Mouse (Mus musculus) brown adipose tissue, adult 24 weeks (tissue): ENCODE measurements around the gene Fars2. TPM values are rescaled to one million over a fixed set of nuclear protein-coding genes. Genes with fewer than 3 reads are reported as not detected.

ENCODE experiments used
- H3K27ac ChIP-seq: fragments of 200-500 bp; replicated peaks from 2 replicates; pipeline ENCODE4 v1.5.1; 2012; ENCODE audit warnings: low read depth, mild to moderate bottlenecking, low read length
- H3K4me1 ChIP-seq: fragments of 200-500 bp; 2 replicates; pipeline ENCODE4 v1.6.1; 2012; ENCODE audit warnings: low read length, mixed read lengths; ENCODE audit not compliant: control insufficient read depth, insufficient read depth, insufficient read length
- H3K4me3 ChIP-seq: fragments of 200-500 bp; 2 replicates; pipeline ENCODE4 v1.5.1; 2012; ENCODE audit warnings: low read depth, mild to moderate bottlenecking, low read length, moderate library complexity; ENCODE audit not compliant: insufficient read depth
- polyA plus RNA-seq: library from polyadenylated mRNA; stranded (reverse); fragments of >200 nt; gene quantifications from 2 replicates; pipeline ENCODE4 v1.2.4, GENCODE M21; 2012; ENCODE audit not compliant: missing spikeins, insufficient read depth, insufficient read length

The Fars2 gene
- polyA plus RNA-seq, 1 experiment: 91.4 TPM

DNA sequence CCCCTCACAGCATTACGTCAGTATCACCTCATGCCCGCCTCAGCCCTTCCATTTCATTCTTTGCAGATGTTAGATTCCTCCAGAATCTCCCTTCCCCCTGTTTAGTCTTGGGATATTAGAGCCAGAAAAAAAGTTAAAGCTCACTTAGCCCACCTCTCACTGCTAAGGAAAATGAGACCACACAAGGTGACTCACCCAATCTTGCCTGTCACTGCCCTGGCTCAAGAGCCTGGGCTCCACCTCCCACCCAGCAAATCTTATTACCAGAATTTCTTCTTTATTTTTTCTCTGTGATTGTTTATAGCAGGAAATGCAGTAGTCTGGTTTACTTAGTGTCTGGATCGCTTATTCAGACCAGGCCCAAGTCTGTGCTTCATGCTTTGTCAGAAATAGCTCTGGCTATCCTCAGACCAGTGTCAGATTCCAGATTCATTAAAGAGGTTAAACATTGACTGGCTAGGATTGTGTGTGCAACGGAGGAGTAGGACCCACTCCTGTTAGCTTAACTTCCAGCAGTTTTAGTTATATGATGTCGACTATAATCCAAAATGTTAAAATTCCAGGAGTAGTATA lies 412.3 kb downstream of the Fars2 start:
- Histone ChIP-seq H3K4me3 (no peak overlapping the region), H3K27ac (no peak overlapping the region)

DNA sequence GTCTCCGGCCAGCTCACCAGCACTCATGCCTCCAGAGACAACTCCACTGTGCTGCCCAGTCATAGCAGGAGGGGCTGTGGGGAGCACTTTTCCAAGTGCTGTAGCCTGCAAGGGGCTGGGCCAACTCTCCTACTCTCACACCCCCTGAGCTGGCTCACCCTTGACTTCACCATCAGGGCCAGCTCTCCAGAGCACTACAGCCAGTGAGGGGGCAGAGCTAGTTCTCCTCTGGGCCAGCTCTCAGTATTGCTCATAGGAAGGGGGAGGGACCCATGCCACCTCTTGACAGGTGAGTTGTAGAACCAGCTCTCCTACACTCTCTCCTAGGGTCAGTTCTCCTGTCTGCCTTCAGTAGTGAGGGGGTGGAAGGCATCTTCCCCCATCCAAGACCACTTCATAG lies 413.6 kb downstream of the Fars2 start:
- no peak overlapping the region for H3K27ac ChIP-seq
- H3K4me1 ChIP-seq: peaks cover 6% of the 10 kb centered on the region
- no peak overlapping the region for H3K4me3 ChIP-seq

More for the DNA sequence above, 412.3 kb downstream of the Fars2 start:
- peaks cover 6% of the 10 kb centered on the region for H3K4me1 ChIP-seq

DNA sequence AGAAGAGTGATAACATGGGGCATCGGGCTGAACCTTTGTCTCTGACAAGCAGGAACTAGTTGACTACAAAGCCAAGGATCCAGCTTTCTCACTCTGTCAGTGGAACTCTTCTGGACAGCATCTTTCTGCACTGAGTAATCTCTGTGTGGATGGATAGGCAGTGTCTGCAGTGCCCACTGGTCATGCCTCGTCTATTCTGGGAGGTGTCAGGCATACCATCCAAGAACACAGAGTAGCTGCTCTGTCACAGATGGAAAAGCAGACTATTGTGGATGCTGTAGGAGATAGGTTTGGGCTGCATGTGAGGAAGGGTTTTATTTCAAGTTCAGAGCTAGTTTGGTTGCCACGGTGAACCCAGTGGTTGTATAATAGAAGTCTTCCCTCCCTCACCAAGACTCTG lies 414.7 kb downstream of the Fars2 start:
- Histone ChIP-seq H3K27ac (no peak overlapping the region), H3K4me1 (peaks cover 6% of the 10 kb centered on the region), H3K4me3 (no peak overlapping the region)

DNA sequence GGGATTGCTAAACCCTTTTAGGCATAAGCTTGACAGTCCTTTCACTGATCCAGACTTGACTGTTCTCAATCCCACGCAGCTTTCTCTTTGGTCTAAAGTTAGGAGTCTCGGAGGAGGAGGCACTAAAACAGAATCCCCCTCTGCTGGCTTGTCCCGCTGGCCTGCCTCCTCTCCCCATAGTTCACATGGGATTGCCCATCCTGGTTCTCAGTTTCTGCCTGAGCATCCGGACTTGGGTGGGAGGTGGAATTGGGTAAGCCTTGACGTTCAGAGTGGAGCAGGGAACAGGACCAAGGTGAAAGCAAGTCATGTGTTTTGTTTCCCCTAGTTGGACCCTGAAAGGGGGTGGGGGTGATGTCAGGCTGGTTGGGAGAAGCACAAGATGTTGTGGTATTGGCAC lies 415.9 kb downstream of the Fars2 start:
- peaks cover 6% of the 10 kb centered on the region for H3K4me1 ChIP-seq
- H3K4me3 ChIP-seq: no peak overlapping the region
- H3K27ac ChIP-seq: no peak overlapping the region

DNA sequence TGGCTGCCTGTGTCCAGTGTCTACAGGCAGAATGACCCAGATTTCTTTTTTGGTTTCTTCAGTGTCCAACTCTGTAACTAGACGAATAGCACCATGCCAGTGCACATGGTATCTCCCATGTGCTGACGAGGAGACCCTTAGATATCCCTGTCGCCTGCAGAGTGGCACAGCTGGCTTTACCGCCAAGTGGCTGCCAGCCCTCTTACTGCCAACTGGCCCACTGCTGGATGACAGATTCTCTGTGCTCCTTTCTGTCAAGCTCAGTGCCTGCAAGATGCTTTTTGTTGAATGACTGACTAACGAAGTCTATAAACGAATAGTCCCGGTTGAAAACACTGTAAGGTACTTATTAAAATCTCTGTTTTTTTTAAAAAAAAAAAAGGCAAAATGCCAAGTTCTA lies 416.3 kb downstream of the Fars2 start:
- H3K4me3 ChIP-seq: no peak overlapping the region
- peaks cover 3% of the 10 kb centered on the region; the same call in 1 of the 2 replicates for H3K4me1 ChIP-seq
- H3K27ac ChIP-seq: no peak overlapping the region

DNA sequence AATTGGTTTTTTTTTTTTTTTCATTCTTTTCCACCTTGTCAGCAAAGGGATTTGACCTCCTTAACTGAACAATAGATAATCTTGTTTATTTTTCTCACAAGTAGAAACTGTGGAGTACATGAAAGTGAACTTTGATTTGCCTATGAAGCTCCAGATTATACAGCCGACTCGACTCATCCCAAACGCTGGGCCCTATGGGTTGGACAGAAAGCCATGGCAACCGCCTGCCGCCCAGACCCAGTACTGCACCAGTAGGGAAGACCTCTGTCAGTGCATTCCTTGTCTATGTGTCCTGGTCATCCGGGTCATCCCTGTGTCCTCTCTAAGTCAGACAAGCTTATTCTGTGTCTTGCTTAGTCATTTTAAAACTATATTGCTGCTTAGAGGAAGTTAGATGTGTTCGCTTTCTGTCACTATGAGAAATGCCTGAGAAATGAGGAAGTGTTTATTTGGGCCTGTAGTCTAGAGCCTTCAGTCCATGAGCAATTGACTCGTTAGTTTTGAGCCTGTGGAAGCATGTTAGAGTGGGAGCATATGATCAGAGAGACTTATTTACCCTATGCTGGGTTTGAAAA lies 416.8 kb downstream of the Fars2 start:
- peaks cover 3% of the 10 kb centered on the region; the same call in 1 of the 2 replicates for H3K4me1 ChIP-seq
- no peak overlapping the region for H3K4me3 ChIP-seq
- no peak overlapping the region for H3K27ac ChIP-seq

DNA sequence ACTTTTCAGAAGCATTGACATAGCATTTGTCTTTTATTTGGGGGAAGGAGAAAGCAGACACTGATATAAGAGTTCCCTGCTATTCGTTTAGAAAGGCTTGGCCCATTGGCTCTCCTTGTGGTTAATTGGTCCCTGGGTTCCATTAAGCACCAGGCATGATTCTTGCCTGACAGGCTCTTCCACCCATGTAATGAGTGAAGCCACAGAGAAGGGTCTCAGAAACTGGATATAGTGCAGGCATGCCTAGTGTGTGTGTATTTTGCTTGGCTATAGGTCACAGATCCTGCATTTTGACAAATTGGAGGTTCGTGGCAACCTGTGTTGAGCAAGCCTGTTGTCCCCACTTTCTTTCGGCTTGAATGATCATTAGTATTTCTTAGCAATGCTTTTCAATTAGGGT lies 420.4 kb downstream of the Fars2 start:
- Histone ChIP-seq H3K4me1 (no peaks in the 10 kb centered on the region), H3K27ac (no peak overlapping the region), H3K4me3 (no peak overlapping the region)

DNA sequence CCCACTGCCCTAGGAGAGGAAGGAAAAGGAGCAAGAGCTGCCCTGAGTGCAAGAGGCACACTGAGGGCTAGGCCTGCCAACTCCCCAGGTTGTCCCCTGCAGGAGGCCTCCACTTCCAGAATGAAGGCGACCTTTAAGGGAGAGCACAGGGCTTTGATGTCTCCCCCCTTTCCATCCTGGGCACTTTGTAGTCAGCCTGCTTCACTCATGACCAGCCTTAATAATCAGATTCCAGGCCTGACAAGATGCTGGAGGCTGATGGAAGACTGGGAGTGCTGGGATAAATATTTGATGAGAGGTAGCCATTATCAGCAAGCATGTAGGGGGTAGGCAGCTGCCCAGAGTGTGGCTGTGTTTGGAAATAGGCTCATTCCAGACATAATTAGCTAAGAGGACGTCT lies 421.2 kb downstream of the Fars2 start:
- no peaks in the 10 kb centered on the region for H3K4me1 ChIP-seq
- H3K4me3 ChIP-seq: no peak overlapping the region
- H3K27ac ChIP-seq: no peak overlapping the region

DNA sequence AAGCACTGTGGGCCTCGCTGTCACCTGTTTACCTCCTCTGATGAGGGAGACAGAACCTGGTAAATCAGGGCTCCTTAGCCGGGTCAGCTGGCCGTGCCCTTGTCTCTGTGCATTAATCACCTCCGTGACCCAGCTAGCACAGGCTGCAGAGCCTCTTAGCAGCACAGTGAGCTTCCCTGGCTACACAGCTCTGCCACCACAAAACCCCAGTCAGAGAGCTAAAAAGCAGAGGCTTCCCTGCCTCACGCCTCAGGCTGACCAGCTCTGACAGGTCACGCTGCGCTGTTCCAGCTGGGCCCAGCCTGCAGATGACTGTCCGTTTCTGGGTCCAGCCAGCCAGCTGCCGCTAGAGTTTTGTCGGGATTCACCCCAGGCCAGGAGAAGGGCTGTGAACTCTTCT lies 423.0 kb downstream of the Fars2 start:
- Histone ChIP-seq H3K27ac (no peak overlapping the region), H3K4me3 (no peak overlapping the region), H3K4me1 (no peaks in the 10 kb centered on the region)

DNA sequence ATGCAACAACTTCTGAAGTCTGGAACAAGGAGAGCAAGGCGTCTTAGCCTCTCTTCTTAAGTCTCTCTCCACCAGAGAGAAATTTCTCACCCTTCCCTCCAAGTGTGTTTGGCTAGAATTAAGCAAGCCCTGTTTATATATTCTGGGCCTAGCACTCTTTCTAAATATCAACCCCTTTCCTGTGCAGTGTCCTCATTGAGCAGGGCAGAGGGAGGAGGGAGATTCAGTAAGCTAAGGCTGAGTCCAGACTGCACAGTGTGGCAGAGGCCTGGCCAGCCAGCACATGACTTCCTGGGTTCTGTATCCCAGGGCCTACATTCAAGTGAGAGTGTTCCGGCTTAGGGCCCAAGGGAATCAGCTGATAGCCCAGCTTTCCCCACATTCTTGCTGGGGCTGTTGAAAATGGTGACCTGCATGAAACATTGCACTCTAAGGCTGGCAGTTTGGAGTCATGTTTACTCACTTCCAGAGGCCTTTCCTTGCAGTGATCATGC lies 424.1 kb downstream of the Fars2 start:
- Histone ChIP-seq H3K4me1 (no peaks in the 10 kb centered on the region), H3K27ac (no peak overlapping the region), H3K4me3 (no peak overlapping the region)

DNA sequence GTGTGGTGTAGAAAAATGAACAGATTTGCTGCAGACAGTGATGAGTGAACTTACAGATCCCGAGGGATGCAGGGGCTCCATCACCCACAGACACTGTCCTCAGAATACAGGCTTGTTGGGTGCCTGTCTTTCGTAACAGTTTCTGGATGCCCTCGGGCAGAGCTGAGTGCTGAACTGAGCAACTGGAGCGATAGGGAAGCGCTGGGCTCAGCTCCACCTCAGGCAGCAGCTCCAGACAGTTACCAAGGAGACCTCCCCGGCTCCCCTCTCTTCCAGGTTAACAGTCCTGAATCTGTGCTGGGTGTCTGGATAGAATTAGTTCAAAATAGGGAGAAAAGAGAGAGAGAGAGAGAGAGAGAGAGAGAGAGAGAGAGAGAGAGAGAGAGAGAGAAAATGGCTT lies 433.5 kb downstream of the Fars2 start:
- no peaks in the 10 kb centered on the region for H3K4me1 ChIP-seq
- H3K4me3 ChIP-seq: no peak overlapping the region
- no peak overlapping the region for H3K27ac ChIP-seq

DNA sequence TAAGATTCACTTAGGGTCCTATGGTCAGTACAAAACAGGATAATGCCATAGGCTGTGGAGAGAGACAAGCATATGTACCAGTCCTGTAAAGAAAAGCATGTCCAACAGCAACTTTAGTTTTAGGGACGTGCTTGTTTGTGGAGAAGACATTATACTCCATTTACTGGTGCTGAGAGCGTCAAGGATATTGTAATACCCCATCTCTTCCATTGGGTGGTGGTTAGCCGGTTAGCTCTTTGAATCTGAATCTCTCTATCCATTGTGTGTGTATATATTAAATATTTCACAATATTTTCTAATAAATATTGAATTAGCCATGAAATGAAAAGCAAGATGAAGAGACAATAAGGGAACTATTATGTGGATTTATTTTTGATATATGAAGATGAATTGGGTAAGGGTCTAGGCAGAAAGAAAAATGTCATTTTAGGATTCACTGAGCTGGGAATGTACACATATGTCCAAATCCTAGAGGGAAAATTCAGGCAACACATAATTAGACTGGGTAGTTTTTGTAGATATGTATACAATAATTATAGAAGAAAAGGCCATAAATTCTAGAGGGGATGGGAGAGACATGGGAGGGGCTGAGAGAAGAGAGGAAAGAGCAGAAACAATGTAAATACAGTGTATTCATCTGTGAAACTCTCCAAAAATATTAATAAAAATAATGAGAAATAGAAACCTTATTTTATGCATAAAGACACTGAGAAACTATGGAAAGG lies 435.5 kb downstream of the Fars2 start:
- no peak overlapping the region for H3K4me3 ChIP-seq

DNA sequence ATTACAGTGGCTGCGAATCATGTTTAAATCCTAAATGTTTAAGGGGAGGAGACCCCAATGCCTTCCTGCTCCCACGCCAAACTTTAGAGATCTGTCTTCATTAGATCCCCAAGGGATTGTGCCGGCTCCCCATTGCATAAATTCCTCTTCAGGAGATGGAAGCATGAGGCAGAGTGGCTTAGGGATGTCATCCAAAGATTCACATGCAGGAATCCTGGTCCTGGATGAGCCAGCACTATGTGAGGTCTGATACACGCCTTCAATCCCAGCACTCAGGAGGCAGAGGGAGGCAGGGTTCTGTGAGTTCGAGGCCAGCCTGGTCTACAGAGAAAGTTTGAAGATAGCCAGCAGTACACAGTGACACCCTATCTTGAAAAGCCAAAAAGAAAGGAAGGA lies 436.0 kb downstream of the Fars2 start:
- Histone ChIP-seq H3K4me3 (no peak overlapping the region), H3K4me1 (no peaks in the 10 kb centered on the region), H3K27ac (no peak overlapping the region)

More for the DNA sequence above, 435.5 kb downstream of the Fars2 start:
- Histone ChIP-seq H3K4me1 (no peaks in the 10 kb centered on the region), H3K27ac (no peak overlapping the region)

DNA sequence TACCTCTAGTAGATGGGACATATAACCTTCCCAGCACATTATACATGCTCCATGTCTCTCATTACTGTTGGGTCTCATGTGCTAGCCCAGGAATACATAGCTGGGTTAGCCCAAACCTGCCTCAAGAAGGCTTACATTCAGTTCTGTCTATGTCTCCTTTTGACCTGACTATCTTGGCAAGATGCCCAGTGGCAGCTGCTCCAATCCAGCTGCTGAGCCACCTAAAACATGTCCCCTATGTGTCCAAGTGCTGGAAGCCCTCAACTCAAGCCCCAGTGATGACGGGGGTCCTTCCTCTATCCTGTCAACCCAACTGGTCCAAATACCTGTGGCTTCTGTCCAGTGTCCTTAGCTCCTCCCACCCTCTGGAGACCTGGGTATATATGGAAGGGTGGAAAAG lies 437.5 kb downstream of the Fars2 start:
- Histone ChIP-seq H3K4me3 (no peak overlapping the region), H3K4me1 (no peaks in the 10 kb centered on the region), H3K27ac (no peak overlapping the region)

DNA sequence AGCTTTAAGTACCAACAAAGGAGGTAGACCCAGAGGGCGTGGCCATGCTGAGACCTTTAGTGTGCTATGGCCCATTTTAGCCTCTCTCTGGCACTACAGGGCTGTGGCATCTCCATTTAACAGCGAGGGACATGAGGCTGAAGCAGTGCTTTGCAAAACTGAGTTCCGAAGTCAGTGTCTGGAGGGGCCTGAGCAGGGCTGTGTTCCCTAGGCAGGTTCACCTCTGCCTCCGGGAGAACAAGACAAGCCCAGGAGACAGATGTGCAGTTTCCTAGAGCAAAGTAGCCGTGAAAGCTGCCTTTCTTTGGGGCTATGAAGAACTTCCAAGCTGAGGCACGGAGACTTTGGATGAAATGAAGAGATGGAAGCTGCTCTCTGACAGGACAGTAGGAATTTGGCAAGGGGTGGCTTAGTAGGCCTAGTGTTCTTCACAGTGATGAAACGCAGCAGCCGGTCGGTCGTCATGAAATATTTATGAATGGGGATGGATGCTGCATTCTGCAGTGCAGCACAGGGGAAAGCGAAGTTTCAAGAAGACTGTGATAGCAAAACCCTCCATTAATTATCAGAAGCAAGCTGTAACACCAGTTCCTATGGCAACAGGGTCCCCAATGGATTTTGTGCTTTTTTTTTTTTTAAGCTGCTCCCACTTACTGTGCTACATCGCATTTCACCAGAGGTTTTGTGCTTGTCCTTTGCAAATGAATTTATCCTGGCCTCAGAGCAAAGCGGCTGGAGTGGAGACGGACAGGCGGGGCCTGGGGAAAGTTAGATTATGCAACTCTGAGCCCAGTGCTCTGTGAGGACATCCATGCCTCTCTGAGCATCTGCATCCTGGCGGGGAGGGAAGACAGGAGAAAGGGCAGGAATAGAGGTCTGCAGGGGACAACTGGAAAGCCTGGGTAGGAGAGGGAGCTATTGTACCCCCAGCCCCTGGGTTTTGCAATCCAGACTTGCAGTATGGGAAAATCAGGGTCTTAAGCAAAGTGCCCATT lies 445.5 kb downstream of the Fars2 start:
- Histone ChIP-seq H3K4me1 (no peaks in the 10 kb centered on the region), H3K27ac (no peak overlapping the region)

More for the DNA sequence above, 445.5 kb downstream of the Fars2 start:
- no peak overlapping the region for H3K4me3 ChIP-seq
